15 mouse cellular contexts compared by ENCODE assay signal in the genomic region with DNA sequence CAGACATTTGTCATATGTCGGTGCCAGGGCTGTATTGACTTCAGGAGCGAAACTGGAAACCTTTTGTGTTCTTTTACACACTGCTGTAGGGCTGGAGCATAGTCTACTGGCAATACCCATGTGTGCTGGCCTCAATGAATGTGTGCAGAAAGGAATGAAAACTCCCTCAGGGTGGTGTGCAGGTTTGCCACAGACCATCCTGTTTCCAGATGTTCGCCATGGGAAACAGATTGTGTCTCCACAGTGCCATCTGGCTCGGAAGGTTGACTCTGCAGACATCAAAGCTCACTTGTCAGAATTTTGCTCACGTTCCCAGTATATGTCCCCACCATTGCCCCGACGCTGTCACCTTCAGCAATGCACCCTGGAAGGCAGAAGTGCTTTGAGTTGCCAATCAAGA. TPM values are rescaled to one million over a fixed set of nuclear protein-coding genes. Genes with fewer than 3 reads are reported as not detected.
DNase-seq lines count a peak whose midpoint lies in the region; ATAC-seq and TF ChIP-seq lines count a peak whose summit lies in the region.
"Had no signal": no experiment of that assay in that cellular context is flagged by ENCODE, and none has a peak within 500 bp of the region (broad histone marks: within the 10 kb centered on the region; RNA-seq: fewer than 3 reads in every experiment).

No protein-coding gene starts in this region.

- no peak for TF ChIP-seq POLR2A in brain, embryonic 14.5 days (IDR thresholded peaks at IDR 0.05; ENCODE audit: borderline replicate concordance, extremely low read depth, insufficient read depth, insufficient read length, poor library complexity, severe bottlenecking)

- peaks cover 5% of the 10 kb centered on the region; the same call in 1 of the 2 replicates for H3K27me3 ChIP-seq in heart, embryonic 10.5 days (ENCODE audit: insufficient read depth, poor library complexity, severe bottlenecking)
- no peaks in the 10 kb centered on the region for H3K27me3 ChIP-seq in limb, embryonic 11.5 days (ENCODE audit: control insufficient read depth, insufficient read depth, low read length)
- H3K27me3 ChIP-seq: liver, embryonic 12.5 days had no signal

- no peak for TF ChIP-seq CTCF in brain, embryonic 14.5 days (IDR thresholded peaks at IDR 0.05; ENCODE audit: borderline replicate concordance, extremely low read depth, insufficient read depth, insufficient read length)

- 57% methylated on average over 7 of the region's 7 CpGs for WGBS in heart, embryonic 10.5 days
- 36% methylated on average over 7 of the region's 7 CpGs for WGBS in limb, embryonic 11.5 days

- H3K9ac ChIP-seq in limb, embryonic 11.5 days (ENCODE audit: low read length), result no peak overlapping the region
- H3K9ac ChIP-seq: liver, embryonic 12.5 days had no signal

- H3K4me3 ChIP-seq in heart, embryonic 10.5 days, result no peak overlapping the region
- no peak overlapping the region for H3K4me3 ChIP-seq in limb, embryonic 11.5 days (ENCODE audit: low read depth, low read length)
- H3K4me3 ChIP-seq: erythroblast, embryonic 14.5 days; liver, embryonic 12.5 days had no signal

- no peaks in the 10 kb centered on the region for H3K36me3 ChIP-seq in heart, embryonic 10.5 days
- H3K36me3 ChIP-seq in limb, embryonic 11.5 days (ENCODE audit: control insufficient read depth, insufficient read depth, low read length), result no peaks in the 10 kb centered on the region
- H3K36me3 ChIP-seq: liver, embryonic 12.5 days had no signal

- H3K9me3 ChIP-seq in heart, embryonic 10.5 days, result no peaks in the 10 kb centered on the region
- no peaks in the 10 kb centered on the region for H3K9me3 ChIP-seq in limb, embryonic 11.5 days (ENCODE audit: control insufficient read depth, low read length)
- H3K9me3 ChIP-seq: liver, embryonic 12.5 days had no signal

- H3K4me1 ChIP-seq in heart, embryonic 10.5 days, result peaks cover 8% of the 10 kb centered on the region; the same call in 1 of the 2 replicates
- no peaks in the 10 kb centered on the region for H3K4me1 ChIP-seq in limb, embryonic 11.5 days (ENCODE audit: control insufficient read depth, insufficient read depth, low read length)
- H3K4me1 ChIP-seq: liver, embryonic 12.5 days had no signal

- no peak overlapping the region for H3K4me2 ChIP-seq in limb, embryonic 11.5 days (ENCODE audit: low read depth, severe bottlenecking)
- H3K4me2 ChIP-seq: liver, embryonic 12.5 days had no signal

- no peak overlapping the region for H3K27ac ChIP-seq in heart, embryonic 10.5 days
- H3K27ac ChIP-seq in limb, embryonic 11.5 days (replicated peaks; ENCODE audit: low read depth, low read length), result no peak overlapping the region
- H3K27ac ChIP-seq: liver, embryonic 12.5 days had no signal

- peak; percentile 89 for DNase-seq in heart, adult 11 months
- no peak for DNase-seq in heart, embryonic 10.5 days (ENCODE audit: low spot score)
- peak; percentile 57 for DNase-seq in brain, embryonic 14.5 days (ENCODE audit: low read depth)
- DNase-seq in fat pad, adult 2 months (ENCODE audit: extremely low read depth, low read depth, low spot score), result peak; percentile 43
- DNase-seq in limb, embryonic 11.5 days (ENCODE audit: low spot score), result peak; percentile 59
- no peak for DNase-seq in retina, embryonic 14.5 days (ENCODE audit: low spot score)
- no peak for DNase-seq in layer of hippocampus, adult 9-11 months
- DNase-seq in spleen, postnatal 14 days (ENCODE audit: low spot score in 2 of 2), result no peak
- DNase-seq: cerebellum, postnatal 36 days; gastrocnemius, postnatal 36 days; kidney, postnatal 36 days had no signal

- ATAC-seq in limb, embryonic 11.5 days (ENCODE audit: insufficient number of reproducible peaks, low FRiP score, low TSS enrichment, low read depth), result no peak
- ATAC-seq: intestine, postnatal 0 days; liver, embryonic 12.5 days; lung, postnatal 0 days had no signal

RNA-seq across cellular contexts. Expression of a gene that starts 23.4 kb away (rescaled TPM):
- polyA plus RNA-seq in heart, embryonic 10.5 days (2016; fragmentation: Nextera tagmentation; extraction: Ambion mirVana), result 17.3 and 18.4 TPM in 2 replicates
- 19.9 and 24.3 TPM in 2 replicates for polyA plus RNA-seq in brain, embryonic 14.5 days (2012; rRNA removed)
- polyA plus RNA-seq in limb, embryonic 11.5 days (2014; fragmentation: Nextera tagmentation; extraction: Ambion mirVana), result 37.7 and 37.8 TPM in 2 replicates

Comparison
In these comparisons a context has a peak if more than half of its experiments do, and no peak if none do; other contexts are left out.
1. DNase-seq: peak in heart, adult 11 months (single experiment), brain, embryonic 14.5 days (single experiment), fat pad, adult 2 months (single experiment) and limb, embryonic 11.5 days (single experiment); none in heart, embryonic 10.5 days (single experiment), retina, embryonic 14.5 days (single experiment), layer of hippocampus, adult 9-11 months (single experiment) and spleen, postnatal 14 days (0 of 2).